Mouse (Mus musculus) limb, embryonic 12.5 days (tissue): ENCODE results near the gene Best1. TPM values are rescaled to one million over a fixed set of nuclear protein-coding genes. Genes with fewer than 3 reads are reported as not detected.
"Not testable (repeated sequence)": the region's sequence is repeated elsewhere in the genome, so short reads cannot be mapped to it uniquely, and the experiment has no call there.

Source experiments
- ATAC-seq: fragments of 200-750 bp; cut with Nextera tagmentation; 2 replicates; pipeline ENCODE4 v1.8.0; 2017; ENCODE audit warnings: low read depth, moderate TSS enrichment; ENCODE audit not compliant: insufficient number of reproducible peaks, insufficient read depth, low FRiP score, low TSS enrichment
- H3K27ac ChIP-seq: fragments of 300-500 bp; sonication (generic); 2 replicates; pipeline ENCODE4 v1.5.1; 2016; ENCODE audit warnings: mild to moderate bottlenecking, moderate library complexity
- H3K27me3 ChIP-seq: fragments of 300-500 bp; sonication (generic); 2 replicates; pipeline ENCODE4 v1.6.1; 2016; ENCODE audit warnings: mild to moderate bottlenecking, moderate library complexity
- H3K36me3 ChIP-seq: fragments of 300-500 bp; sonication (generic); 2 replicates; pipeline ENCODE4 v1.6.1; 2016; ENCODE audit warnings: mild to moderate bottlenecking, moderate library complexity
- H3K4me1 ChIP-seq: fragments of 300-500 bp; sonication (generic); replicated peaks from 2 replicates; pipeline ENCODE4 v1.6.1; 2016
- H3K4me2 ChIP-seq: fragments of 300-500 bp; sonication (generic); 2 replicates; pipeline ENCODE4 v1.6.1; 2016; ENCODE audit warnings: mild to moderate bottlenecking, moderate library complexity
- H3K4me3 ChIP-seq: fragments of 300-500 bp; sonication (generic); replicated peaks from 2 replicates; pipeline ENCODE4 v1.5.1; 2016; ENCODE audit warnings: mild to moderate bottlenecking
- H3K9ac ChIP-seq: fragments of 300-500 bp; sonication (generic); replicated peaks from 2 replicates; pipeline ENCODE4 v1.6.1; 2016; ENCODE audit warnings: mild to moderate bottlenecking, moderate library complexity
- H3K9me3 ChIP-seq: fragments of 300-500 bp; sonication (generic); 2 replicates; pipeline ENCODE4 v1.6.1; 2016; ENCODE audit warnings: mild to moderate bottlenecking, moderate library complexity
- WGBS: fragments of 180-500 bp; shearing (Covaris S2); methylation state at CpG from one replicate; pipeline ENCODE4 v1.1.7; 2016; 5-methylcytosine and 5-hydroxymethylcytosine counted together
- polyA plus RNA-seq: library from polyadenylated mRNA; unstranded; fragments of >200 nt; fragmentation: Nextera tagmentation; extraction: Ambion mirVana; gene quantifications from 2 replicates; pipeline ENCODE4 v1.2.1, GENCODE M21; 2016

The Best1 gene
- polyA plus RNA-seq, 1 experiment from 2014 or later: 2.2 TPM

DNA sequence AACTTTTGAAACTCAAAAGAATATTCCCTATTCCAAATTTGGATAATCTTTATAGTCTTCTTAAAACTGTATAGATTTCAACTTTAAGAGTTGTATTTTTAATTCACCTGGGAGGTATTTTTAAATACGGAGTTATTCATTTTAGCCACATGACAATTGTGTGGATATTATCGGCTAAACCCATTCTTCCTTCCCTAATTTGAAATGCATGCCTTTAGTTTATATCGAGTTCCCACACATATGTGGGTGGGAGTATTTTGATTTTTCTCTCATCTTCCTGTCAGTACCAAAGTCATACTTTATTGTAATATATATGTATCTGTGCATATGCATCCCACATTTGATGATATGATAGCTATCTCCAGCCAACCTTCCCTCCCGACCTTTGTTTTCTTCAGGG is 21.2 kb downstream of the Best1 start, which contains the start of gene Fth1:
Gene Fth1 (plus strand): TSS at position 341 of the 400 bp plus-strand sequence.
- Histone ChIP-seq H3K27me3 (no peaks in the 10 kb centered on the region), H3K4me3 (no peak within 1 kb of the TSS), H3K27ac (no peak within 1 kb of the TSS), H3K4me2 (no peak within 1 kb of the TSS), H3K9ac (no peak within 1 kb of the TSS), H3K4me1 (peaks cover 10% of the 10 kb centered on the region), H3K36me3 (peaks cover 15% of the 10 kb centered on the region), H3K9me3 (no peaks in the 10 kb centered on the region)
- no peak for ATAC-seq
- WGBS: 86% methylated on average over 4 of the region's 4 CpGs

DNA sequence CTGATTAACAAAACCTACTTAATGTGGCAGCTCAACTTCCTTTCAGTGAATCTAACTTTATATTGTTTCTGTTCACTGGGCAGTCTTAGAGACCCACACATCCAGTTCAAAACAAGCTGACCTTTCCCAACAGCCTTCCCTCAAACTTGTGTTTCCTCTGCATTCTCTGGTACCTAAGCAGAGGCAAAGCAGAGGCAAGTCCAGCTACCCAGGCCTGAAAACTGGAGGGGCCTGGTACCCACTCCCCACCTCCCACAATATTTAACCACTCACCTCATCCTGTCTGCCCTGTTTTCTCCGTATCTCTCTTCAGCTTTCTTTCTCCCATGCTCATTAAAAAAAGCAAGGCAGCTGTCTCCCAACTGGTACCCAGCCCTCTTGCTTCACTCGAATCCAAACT is 22.3 kb downstream of the Best1 start:
- H3K4me2 ChIP-seq: no peak overlapping the region
- no peak overlapping the region for H3K27ac ChIP-seq
- ATAC-seq: no peak
- no peaks in the 10 kb centered on the region for H3K27me3 ChIP-seq
- WGBS: 81% methylated on average over 2 of the region's 2 CpGs
- H3K9ac ChIP-seq: no peak overlapping the region
- no peak overlapping the region for H3K4me3 ChIP-seq
- no peaks in the 10 kb centered on the region for H3K9me3 ChIP-seq
- peaks cover 8% of the 10 kb centered on the region for H3K4me1 ChIP-seq
- H3K36me3 ChIP-seq: peaks cover 4% of the 10 kb centered on the region

DNA sequence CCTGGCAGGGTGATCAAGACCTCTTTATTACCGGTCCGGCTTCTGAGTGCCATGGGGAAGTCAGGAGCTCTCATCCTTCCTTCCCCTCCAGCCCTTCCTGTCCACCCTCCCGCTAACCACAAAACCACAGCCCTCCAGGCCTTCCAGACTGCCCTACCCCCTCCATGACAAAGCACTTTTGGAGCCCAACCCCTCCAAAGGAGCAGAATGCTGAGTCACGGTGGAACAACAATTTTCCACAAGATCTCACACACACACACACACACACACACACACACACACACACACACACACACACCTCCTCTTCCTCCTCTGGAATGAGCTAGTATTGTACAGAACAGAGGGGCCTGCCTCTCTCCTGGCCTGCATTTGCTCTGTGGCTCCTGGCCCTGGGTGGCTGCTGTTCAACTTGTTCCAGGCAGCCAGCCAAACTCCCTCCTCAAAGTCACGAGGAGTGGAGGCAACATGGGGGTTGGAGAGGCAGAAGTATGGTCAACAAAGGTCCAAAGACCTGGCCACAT is 22.9 kb downstream of the Best1 start:
- ATAC-seq: no peak
- Histone ChIP-seq H3K27ac (no peak overlapping the region), H3K9me3 (no peaks in the 10 kb centered on the region), H3K4me2 (no peak overlapping the region), H3K27me3 (no peaks in the 10 kb centered on the region), H3K4me3 (no peak overlapping the region), H3K4me1 (peaks cover 2% of the 10 kb centered on the region), H3K36me3 (no peaks in the 10 kb centered on the region), H3K9ac (no peak overlapping the region)
- WGBS: 67% methylated on average over 5 of the region's 5 CpGs

DNA sequence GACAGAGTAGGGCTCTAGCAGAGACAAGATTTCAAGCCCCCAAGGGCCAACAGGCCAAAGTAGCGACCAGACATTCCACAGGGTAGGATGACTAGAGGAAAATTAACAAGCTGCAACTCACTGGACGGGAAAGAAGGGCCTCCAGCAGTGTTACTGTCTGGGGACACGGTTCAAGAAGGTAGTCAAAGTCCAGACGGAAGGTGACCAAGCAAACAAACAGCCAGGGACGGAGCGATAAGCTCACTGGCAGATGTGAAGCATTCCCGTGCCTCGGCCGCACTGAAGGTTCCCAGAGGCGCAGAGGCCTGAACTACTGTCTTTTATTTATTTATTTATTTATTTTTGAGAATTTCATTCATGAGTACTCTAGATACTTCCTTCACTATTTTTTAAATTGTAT is 24.3 kb downstream of the Best1 start:
- Histone ChIP-seq H3K9ac (no peak overlapping the region), H3K36me3 (no peaks in the 10 kb centered on the region), H3K4me3 (no peak overlapping the region), H3K4me1 (no peaks in the 10 kb centered on the region; the same call in 1 of the 2 replicates), H3K27me3 (no peaks in the 10 kb centered on the region), H3K27ac (no peak overlapping the region), H3K9me3 (no peaks in the 10 kb centered on the region), H3K4me2 (no peak overlapping the region)
- 79% methylated on average over 10 of the region's 10 CpGs for WGBS
- no peak for ATAC-seq

DNA sequence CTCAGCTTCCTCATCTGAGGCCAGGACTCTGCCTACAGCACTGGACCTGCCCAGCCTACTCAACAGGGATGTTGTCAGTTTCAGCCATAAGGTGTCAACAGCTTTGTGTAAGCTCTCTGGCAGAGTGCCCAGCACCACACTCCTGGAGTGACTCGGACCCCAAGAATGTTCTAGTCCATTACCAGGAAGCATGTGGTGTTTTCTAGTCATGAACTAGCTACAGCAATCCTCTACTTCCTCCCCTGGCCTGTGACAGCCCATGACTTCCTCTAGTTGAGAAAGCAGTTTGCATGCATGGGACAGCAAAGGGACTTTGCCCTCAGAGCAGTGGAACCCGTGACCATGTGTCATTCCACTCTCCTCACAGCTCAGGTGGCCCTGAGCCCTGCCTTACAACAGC is 26.6 kb downstream of the Best1 start:
- 75% methylated on average over 2 of the region's 2 CpGs for WGBS
- not testable (repeated sequence) for H3K9me3 ChIP-seq, H3K27ac ChIP-seq, H3K4me1 ChIP-seq, H3K4me3 ChIP-seq, H3K9ac ChIP-seq, H3K27me3 ChIP-seq, H3K36me3 ChIP-seq, ATAC-seq, H3K4me2 ChIP-seq

DNA sequence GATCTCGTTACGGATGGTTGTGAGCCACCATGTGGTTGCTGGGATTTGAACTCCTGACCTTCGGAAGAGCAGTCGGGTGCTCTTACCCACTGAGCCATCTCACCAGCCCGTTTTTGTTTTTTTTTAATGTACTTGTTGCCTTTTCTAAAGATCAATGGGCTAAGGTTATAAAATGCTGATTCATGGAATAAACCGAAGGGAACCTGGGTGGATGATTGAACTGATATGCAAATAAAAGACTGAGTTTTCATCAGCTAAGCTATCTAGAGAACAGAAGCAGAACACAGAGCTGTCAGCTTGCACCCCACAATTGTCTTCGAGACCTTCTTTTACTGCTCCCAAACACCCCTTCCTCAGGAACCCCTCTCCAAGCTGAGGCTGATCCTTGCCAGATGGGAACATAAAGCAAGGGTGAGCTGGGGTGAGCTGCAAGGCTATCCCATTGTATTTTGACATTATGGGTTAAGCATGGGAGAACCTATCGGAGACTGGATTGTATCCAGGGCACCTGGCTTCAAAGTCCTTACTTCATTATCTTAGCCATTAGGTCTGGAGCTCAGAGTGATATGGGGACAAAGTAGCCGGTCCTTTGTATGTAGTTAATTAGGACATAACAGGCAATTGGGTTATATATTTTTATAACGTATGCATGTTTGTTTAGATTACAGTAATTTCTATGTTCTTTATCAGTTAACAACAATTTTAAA is 33.2 kb downstream of the Best1 start:
- H3K9ac ChIP-seq: no peak overlapping the region
- 82% methylated on average over 10 of the region's 10 CpGs for WGBS
- H3K4me1 ChIP-seq: peaks cover 4% of the 10 kb centered on the region; the same call in 1 of the 2 replicates

DNA sequence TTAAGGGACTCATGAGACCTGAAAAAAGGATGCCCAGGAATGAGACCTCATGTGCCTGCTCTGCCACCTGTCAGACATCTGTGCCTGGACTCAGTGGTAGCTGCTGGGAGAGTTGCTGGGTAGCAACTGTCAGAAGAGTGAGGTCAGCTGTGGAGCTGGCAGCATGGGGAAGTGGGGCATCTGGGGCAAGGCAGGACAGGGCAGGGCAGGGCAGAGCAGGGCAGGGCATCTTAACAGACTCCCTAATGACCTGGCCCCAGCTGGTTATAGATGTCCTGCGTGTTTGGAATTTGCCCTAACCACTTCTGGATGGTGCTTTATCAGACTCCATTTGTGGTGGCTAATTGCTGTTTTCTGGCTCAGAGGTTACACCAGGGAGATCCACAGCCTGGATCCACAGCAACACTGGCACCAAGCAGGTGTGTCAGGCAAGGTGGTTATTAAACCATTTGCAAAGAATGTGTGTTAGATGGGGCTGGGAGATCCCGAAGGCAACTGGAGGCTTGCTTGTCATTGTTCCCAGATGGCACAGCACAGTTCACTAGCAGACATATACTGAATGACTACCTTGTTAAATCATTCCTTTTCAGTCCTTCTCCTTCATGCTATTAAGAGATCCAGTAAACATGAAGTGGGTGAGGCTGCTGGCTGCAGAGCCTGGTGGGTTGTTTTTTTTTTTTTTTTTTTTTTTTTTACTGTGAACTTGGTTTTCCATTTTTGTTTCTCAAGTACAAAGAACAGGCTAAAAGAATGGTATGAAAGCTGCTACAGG is 35.2 kb downstream of the Best1 start:
- Histone ChIP-seq H3K4me1 (peaks cover 4% of the 10 kb centered on the region; the same call in 1 of the 2 replicates), H3K27me3 (no peaks in the 10 kb centered on the region; the same call in 1 of the 2 replicates), H3K27ac (no peak overlapping the region), H3K9me3 (no peaks in the 10 kb centered on the region), H3K4me2 (no peak overlapping the region), H3K36me3 (no peaks in the 10 kb centered on the region), H3K4me3 (no peak overlapping the region), H3K9ac (no peak overlapping the region)
- ATAC-seq: no peak
- WGBS: 39% methylated on average over 2 of the region's 2 CpGs

More for the DNA sequence above, 33.2 kb downstream of the Best1 start:
- H3K27ac ChIP-seq: no peak overlapping the region
- no peak for ATAC-seq
- no peaks in the 10 kb centered on the region for H3K9me3 ChIP-seq
- H3K4me2 ChIP-seq: no peak overlapping the region
- H3K27me3 ChIP-seq: no peaks in the 10 kb centered on the region; the same call in 1 of the 2 replicates
- H3K36me3 ChIP-seq: no peaks in the 10 kb centered on the region
- no peak overlapping the region for H3K4me3 ChIP-seq

DNA sequence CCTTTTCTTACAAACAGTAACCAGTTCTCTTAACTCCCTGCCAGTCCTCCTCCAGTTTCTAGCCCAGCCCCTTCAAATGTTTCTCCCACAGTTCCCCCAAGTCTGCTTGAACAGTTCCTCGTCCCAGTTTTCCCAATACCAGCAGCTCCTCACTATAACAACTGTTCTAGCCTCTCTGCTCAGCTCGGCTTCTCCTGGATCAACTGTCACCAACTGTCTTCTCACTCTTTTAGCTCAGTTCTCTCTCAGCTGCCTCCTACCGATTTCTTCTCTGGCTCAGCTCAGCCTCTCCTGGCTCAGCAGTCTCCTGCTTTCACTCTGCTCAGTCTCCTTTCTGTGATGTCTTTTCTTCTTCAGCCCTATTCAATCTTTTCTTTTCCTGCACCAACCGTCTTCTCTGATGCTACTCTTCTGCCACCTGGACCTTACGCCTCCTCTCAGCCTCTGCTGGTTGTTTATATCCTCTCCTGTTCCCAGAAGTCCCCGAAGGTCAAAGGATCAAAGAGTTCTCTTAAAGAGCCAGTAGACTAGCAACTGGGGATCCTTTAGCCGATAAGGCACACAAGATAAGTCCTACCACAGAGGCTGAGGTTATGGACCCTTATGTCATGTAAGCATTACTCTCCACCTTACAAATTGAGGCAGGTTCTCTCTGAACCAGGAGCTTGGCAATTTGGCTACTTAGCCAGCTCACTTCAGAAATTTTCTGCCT is 37.1 kb downstream of the Best1 start:
- H3K36me3 ChIP-seq: no peaks in the 10 kb centered on the region
- ATAC-seq: no peak
- no peaks in the 10 kb centered on the region; the same call in 1 of the 2 replicates for H3K27me3 ChIP-seq
- no peaks in the 10 kb centered on the region for H3K9me3 ChIP-seq
- H3K4me3 ChIP-seq: no peak overlapping the region
- H3K27ac ChIP-seq: no peak overlapping the region
- H3K4me1 ChIP-seq: peaks cover 4% of the 10 kb centered on the region; the same call in 1 of the 2 replicates
- no peak overlapping the region for H3K9ac ChIP-seq
- no peak overlapping the region for H3K4me2 ChIP-seq
- 12% methylated on average over 7 of the region's 7 CpGs for WGBS

DNA sequence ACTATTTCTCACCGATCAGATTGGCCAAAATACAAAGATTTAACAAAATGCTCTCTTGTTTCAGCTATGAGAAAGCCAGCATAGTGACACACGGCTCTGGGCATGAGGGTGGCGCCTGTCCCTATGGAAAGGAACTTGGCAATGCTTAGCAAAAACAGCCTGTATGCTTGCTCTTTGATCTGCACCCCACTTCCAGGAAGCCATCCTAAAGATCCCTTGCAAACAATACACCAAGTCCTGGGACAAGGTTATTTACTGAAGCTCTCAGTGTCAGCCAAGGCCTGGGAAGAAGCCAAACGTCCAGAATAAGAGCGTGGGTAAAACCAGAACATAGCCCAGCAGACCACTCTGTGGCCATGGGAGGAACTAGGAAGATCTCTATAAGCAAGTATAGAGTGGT is 40.7 kb downstream of the Best1 start:
- no peak for ATAC-seq
- Histone ChIP-seq H3K4me2 (no peak overlapping the region), H3K4me3 (no peak overlapping the region), H3K9ac (no peak overlapping the region), H3K4me1 (no peaks in the 10 kb centered on the region), H3K27ac (no peak overlapping the region), H3K36me3 (no peaks in the 10 kb centered on the region), H3K27me3 (no peaks in the 10 kb centered on the region; the same call in 1 of the 2 replicates), H3K9me3 (no peaks in the 10 kb centered on the region)
- WGBS: 87% methylated on average over 5 of the region's 5 CpGs

DNA sequence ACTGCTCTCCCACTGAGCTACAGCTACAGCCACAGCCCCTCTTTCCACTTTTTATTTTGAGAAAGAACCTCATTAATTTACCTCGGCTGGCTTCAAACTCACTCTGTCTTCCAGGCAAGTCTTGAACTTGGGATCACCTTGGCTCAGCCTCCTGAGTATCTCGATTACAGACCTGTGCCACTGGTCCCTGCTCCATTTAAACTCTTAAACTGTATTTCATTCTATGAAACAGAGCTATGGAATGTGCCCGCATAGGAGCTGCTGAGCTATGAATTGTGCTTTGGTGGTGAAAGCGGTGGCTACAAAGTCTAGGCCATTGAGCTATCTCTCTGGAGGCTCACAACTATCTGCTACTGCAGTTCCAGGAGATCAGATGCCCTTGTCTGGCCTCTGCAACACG is 43.5 kb downstream of the Best1 start:
- H3K4me3 ChIP-seq: no peak overlapping the region
- H3K4me1 ChIP-seq: peaks cover 13% of the 10 kb centered on the region
- no peaks in the 10 kb centered on the region for H3K36me3 ChIP-seq
- H3K9me3 ChIP-seq: no peaks in the 10 kb centered on the region
- WGBS: 88% methylated on average over 5 of the region's 5 CpGs
- H3K27ac ChIP-seq: no peak overlapping the region
- no peaks in the 10 kb centered on the region for H3K27me3 ChIP-seq
- H3K4me2 ChIP-seq: no peak overlapping the region
- H3K9ac ChIP-seq: no peak overlapping the region
- no peak for ATAC-seq
